Mouse (Mus musculus) cerebellum, adult 8-10 months (tissue): ENCODE data around the gene Cd70.

Experiments
- DNase-seq: peaks from one replicate; pipeline ENCODE4 v3.0.0; 2022

Cd70 gene

GRCm38 (mm10) chr17:57148994-57149803 lies at the start of gene Cd70:
Gene Cd70 (minus strand): TSS chr17:57149777.
- peak; percentile 22 for DNase-seq

GRCm38 (mm10) chr17:57198252-57198651 lies 48.7 kb upstream of the Cd70 start:
- no peak for DNase-seq

GRCm38 (mm10) chr17:57195326-57196010 lies 45.9 kb upstream of the Cd70 start:
- DNase-seq = no peak

GRCm38 (mm10) chr17:57194771-57195170 lies 45.2 kb upstream of the Cd70 start:
- no peak for DNase-seq

- no peak for DNase-seq
Measured at GRCm38 (mm10) chr17:57194041-57194507, 44.5 kb upstream of the Cd70 start, which contains the start of gene Tnfsf14. Gene Tnfsf14 (minus strand): TSS chr17:57194177.

GRCm38 (mm10) chr17:57188510-57189192 lies 39.1 kb upstream of the Cd70 start:
- no peak for DNase-seq

GRCm38 (mm10) chr17:57185641-57186040 lies 36.1 kb upstream of the Cd70 start:
- DNase-seq = no peak

- DNase-seq = no peak
Measured at GRCm38 (mm10) chr17:57182871-57183270, 33.3 kb upstream of the Cd70 start.

- no peak for DNase-seq
Measured at GRCm38 (mm10) chr17:57180363-57180762, 30.8 kb upstream of the Cd70 start.

GRCm38 (mm10) chr17:57173351-57173750 lies 23.8 kb upstream of the Cd70 start:
- DNase-seq = no peak

- DNase-seq = no peak
Measured at GRCm38 (mm10) chr17:57172378-57172777, 22.8 kb upstream of the Cd70 start.

- DNase-seq = no peak
Measured at GRCm38 (mm10) chr17:57170616-57171260, 21.2 kb upstream of the Cd70 start.

GRCm38 (mm10) chr17:57166800-57167791 lies 17.5 kb upstream of the Cd70 start:
- DNase-seq = peak; percentile 90

- DNase-seq = no peak
Measured at GRCm38 (mm10) chr17:57153787-57154186, 4.2 kb upstream of the Cd70 start.

GRCm38 (mm10) chr17:57153006-57153405 lies 3.4 kb upstream of the Cd70 start:
- no peak for DNase-seq

- no peak for DNase-seq
Measured at GRCm38 (mm10) chr17:57148343-57148742, 1.2 kb downstream of the Cd70 start.

- no peak for DNase-seq
Measured at GRCm38 (mm10) chr17:57145115-57145514, 4.5 kb downstream of the Cd70 start.

GRCm38 (mm10) chr17:57143704-57144103 lies 5.9 kb downstream of the Cd70 start:
- DNase-seq = no peak

GRCm38 (mm10) chr17:57139708-57140107 lies 9.9 kb downstream of the Cd70 start:
- DNase-seq = no peak

GRCm38 (mm10) chr17:57138676-57139075 lies 10.9 kb downstream of the Cd70 start:
- no peak for DNase-seq

GRCm38 (mm10) chr17:57135635-57136034 lies 13.9 kb downstream of the Cd70 start:
- DNase-seq = no peak

- DNase-seq = no peak
Measured at GRCm38 (mm10) chr17:57134693-57135092, 14.9 kb downstream of the Cd70 start.
